Mouse (Mus musculus) stomach, adult 2 months (tissue): ENCODE data around the gene Sav1. TPM values are rescaled to one million over a fixed set of nuclear protein-coding genes. Genes with fewer than 3 reads are reported as not detected.

Source experiments
- polyA plus RNA-seq: library from polyadenylated mRNA; depleted of rRNA; stranded (reverse); fragments of >200 nt; gene quantifications from 2 replicates; pipeline ENCODE4 v1.2.3, GENCODE M21; 2012; rRNA removed

Sav1 gene
- polyA plus RNA-seq: 1.0 and 2.3 TPM in 2 replicates

DNA sequence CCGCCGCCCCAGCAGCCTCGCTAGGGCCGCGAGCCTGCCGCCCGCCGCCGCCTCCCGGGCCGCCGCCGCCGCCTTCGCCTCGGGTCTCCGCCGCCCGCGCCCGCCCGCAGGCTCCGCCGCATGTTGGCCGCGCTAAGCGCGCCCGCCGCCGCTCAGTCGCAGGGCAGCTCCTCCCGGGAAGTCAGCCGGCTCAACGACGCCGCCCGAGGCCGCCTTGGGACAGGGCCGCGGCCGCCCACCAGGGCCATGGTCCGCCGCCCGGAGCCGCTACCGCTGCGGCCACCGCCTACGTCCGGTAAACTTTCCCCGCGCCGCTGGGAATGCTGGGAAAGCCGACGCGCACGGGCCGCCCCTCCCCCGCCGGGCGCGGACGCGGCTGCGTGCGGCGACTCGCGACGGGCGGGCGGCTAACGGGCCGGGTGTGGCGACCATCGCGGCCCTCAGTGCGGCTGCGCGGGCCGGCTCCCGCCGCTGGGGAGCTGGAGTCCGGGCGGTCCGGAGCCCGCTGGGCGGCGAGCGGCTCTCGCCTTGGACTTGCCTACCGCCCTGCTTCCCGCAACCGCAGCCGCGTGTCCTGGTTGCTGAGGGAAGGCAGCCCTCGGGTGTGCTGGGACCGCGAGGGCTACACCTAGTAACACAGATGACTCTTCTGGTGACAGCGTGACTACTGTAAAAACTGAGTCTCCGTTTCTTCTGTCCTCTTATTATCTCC is at the start of gene Sav1:
Gene Sav1 (minus strand): TSS at position 217 of the 712 bp plus-strand sequence.

Other genes with a start within 250 kb of the Sav1 start
- gene Cdkl1, start 195.7 kb downstream of the Sav1 start, polyA plus RNA-seq: 0.23 and 0.25 TPM in 2 replicates
- gene Atl1, start 94.4 kb downstream of the Sav1 start, polyA plus RNA-seq: 0.35 and 0.42 TPM in 2 replicates
- gene Map4k5, start 93.8 kb downstream of the Sav1 start, polyA plus RNA-seq: 2.9 and 3.5 TPM in 2 replicates
- gene Nin, start 126.7 kb upstream of the Sav1 start, polyA plus RNA-seq: 1.4 and 1.6 TPM in 2 replicates
- 0.30 and 0.39 TPM in 2 replicates for gene Abhd12b, start 167.1 kb upstream of the Sav1 start, polyA plus RNA-seq
- 2.5 and 3.2 TPM in 2 replicates for gene Pygl, start 244.5 kb upstream of the Sav1 start, polyA plus RNA-seq